Mouse (Mus musculus) testis, adult 2 months (tissue): ENCODE results near the gene Kbtbd13.

Experiments used
- CTCF ChIP-seq: fragments of 200-500 bp; IDR thresholded peaks from 2 replicates; pipeline ENCODE4 v1.5.1; 2012; ENCODE audit warnings: low read depth, mild to moderate bottlenecking, inconsistent platforms, low read length, moderate library complexity; ENCODE audit not compliant: control insufficient read depth, insufficient read depth, insufficient replicate concordance
- POLR2A ChIP-seq: fragments of 200-500 bp; IDR thresholded peaks from 2 replicates; pipeline ENCODE4 v1.6.1; 2012; ENCODE audit warnings: low read depth, mild to moderate bottlenecking, inconsistent platforms, low read length, moderate library complexity; ENCODE audit not compliant: control insufficient read depth

DNA sequence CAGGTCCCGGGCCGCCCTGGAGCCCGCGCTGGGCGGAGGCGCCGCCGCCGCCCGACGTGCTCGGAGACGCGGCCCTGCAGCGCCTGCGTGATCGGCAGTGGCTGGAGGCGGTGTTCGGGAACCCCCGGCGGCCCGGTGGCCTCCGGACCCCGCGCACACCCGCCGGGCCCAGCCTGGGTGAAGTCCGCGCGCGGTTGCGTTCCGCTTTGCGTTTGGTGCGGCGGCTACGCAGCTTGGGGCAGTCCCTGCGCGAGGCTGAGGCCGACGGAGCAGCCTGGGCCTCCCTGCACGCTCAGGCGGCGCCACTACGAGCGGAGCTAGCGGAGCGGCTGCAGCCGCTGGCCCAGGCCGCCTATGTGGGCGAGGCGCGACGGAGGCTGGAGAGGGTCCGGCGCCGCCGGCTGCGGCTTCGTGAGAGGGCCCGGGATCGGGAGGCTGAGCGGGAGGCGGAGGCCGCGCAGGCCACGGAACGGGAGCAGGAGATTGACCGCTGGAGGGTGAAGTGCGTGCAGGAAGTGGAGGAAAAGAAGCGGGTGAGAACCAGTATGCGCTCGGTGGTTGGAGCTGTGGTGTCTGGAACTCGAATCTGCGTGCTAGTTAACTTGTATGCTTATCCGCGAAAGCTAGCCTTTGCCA lies 44.9 kb downstream of the Kbtbd13 start:
- TF ChIP-seq POLR2A (peak; percentile 36), CTCF (no peak)
